ENCODE assay signal across 8 mouse cellular contexts in the genomic region with DNA sequence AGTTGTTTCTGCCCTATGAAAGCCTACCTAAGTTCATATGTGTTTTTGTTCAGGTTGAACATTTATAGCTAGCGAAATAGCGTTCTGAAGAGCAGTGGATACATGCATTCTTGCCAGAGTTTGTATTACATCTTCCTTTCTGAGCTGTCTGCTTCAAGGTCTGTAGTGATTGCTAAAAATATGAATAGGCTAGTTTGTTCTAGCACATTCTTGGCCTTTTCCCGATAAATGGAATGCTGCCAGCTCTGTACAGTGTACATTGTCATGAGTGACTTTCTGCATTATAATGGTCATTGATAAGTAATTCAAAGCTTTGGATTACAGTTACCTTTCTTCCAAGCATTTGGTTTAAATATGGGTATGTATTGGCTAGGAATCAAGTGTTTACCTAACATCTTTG. TPM values are rescaled to one million over a fixed set of nuclear protein-coding genes. Genes with fewer than 3 reads are reported as not detected.
DNase-seq lines count a peak whose midpoint lies in the region; ATAC-seq and TF ChIP-seq lines count a peak whose summit lies in the region.

No protein-coding gene starts in this region.

- peak overlapping the region; percentile 97 for H3K4me3 ChIP-seq in layer of hippocampus, adult 2 months
- H3K4me3 ChIP-seq in embryonic facial prominence, embryonic 10.5 days: peak overlapping the region; percentile 75
- H3K4me3 ChIP-seq in hindbrain, embryonic 16.5 days (ENCODE audit: low read length): peak overlapping the region; percentile 66
- H3K4me3 ChIP-seq in midbrain, postnatal 0 days (ENCODE audit: low read depth, low read length): peak overlapping the region; percentile 82

- peak overlapping the region; percentile 91 for H3K4me2 ChIP-seq in hindbrain, embryonic 16.5 days (ENCODE audit: low read length)
- H3K4me2 ChIP-seq in midbrain, postnatal 0 days (ENCODE audit: low read depth, low read length, poor library complexity, severe bottlenecking): peak overlapping the region; percentile 94

- peaks cover 28% of the 10 kb centered on the region for H3K27me3 ChIP-seq in embryonic facial prominence, embryonic 10.5 days (replicated peaks; ENCODE audit: low read depth, poor library complexity, severe bottlenecking)
- no peaks in the 10 kb centered on the region for H3K27me3 ChIP-seq in hindbrain, embryonic 16.5 days (replicated peaks; ENCODE audit: control insufficient read depth, insufficient read depth, low read length)
- no peaks in the 10 kb centered on the region for H3K27me3 ChIP-seq in midbrain, postnatal 0 days (ENCODE audit: insufficient read depth, low read length)

- no peak for DNase-seq in layer of hippocampus, adult 2 months (ENCODE audit: low spot score in 2 of 2)
- DNase-seq in layer of hippocampus, postnatal 36 days: no peak
- DNase-seq in embryonic facial prominence, embryonic 10.5 days (ENCODE audit: low spot score): no peak
- no peak for DNase-seq in midbrain, postnatal 0 days (ENCODE audit: low spot score)
- no peak for DNase-seq in layer of hippocampus, adult 9-10 months (ENCODE audit: low spot score)
- DNase-seq in frontal cortex, postnatal 10 days (ENCODE audit: low spot score in 2 of 2): no peak
- DNase-seq in urinary bladder, postnatal 14 days (ENCODE audit: low spot score): no peak

- H3K27ac ChIP-seq in layer of hippocampus, adult 2 months: no peak overlapping the region; the same call in 1 of the 2 replicates
- no peak overlapping the region for H3K27ac ChIP-seq in embryonic facial prominence, embryonic 10.5 days (replicated peaks)
- no peak overlapping the region for H3K27ac ChIP-seq in hindbrain, embryonic 16.5 days (ENCODE audit: low read depth, low read length)
- H3K27ac ChIP-seq in midbrain, postnatal 0 days (ENCODE audit: low read depth, low read length): no peak overlapping the region

- H3K9ac ChIP-seq in hindbrain, embryonic 16.5 days (ENCODE audit: low read depth, low read length): peak overlapping the region; percentile 62; the same call in 1 of the 2 replicates
- H3K9ac ChIP-seq in midbrain, postnatal 0 days (replicated peaks; ENCODE audit: low read length, poor library complexity, severe bottlenecking): peak overlapping the region; percentile 42

- peaks cover 8% of the 10 kb centered on the region; the same call in 1 of the 2 replicates for H3K9me3 ChIP-seq in embryonic facial prominence, embryonic 10.5 days
- H3K9me3 ChIP-seq in hindbrain, embryonic 16.5 days (ENCODE audit: control insufficient read depth, low read length): no peaks in the 10 kb centered on the region
- no peaks in the 10 kb centered on the region for H3K9me3 ChIP-seq in midbrain, postnatal 0 days (ENCODE audit: low read length)

- WGBS in embryonic facial prominence, embryonic 10.5 days: 12% methylated on average over 3 of the region's 3 CpGs
- WGBS in hindbrain, embryonic 16.5 days: 2% methylated on average over 3 of the region's 3 CpGs
- WGBS in midbrain, postnatal 0 days: 4% methylated on average over 3 of the region's 3 CpGs

- TF ChIP-seq CTCF in layer of hippocampus, adult 2 months (conservative IDR thresholded peaks at IDR 0.05): no peak
- TF ChIP-seq CTCF in midbrain, postnatal 0 days (IDR thresholded peaks at IDR 0.05): no peak

- peaks cover 42% of the 10 kb centered on the region for H3K36me3 ChIP-seq in embryonic facial prominence, embryonic 10.5 days (replicated peaks)
- peaks cover 12% of the 10 kb centered on the region for H3K36me3 ChIP-seq in hindbrain, embryonic 16.5 days (ENCODE audit: control insufficient read depth, insufficient read depth, low read length)
- H3K36me3 ChIP-seq in midbrain, postnatal 0 days (ENCODE audit: insufficient read depth, low read length): peaks cover 8% of the 10 kb centered on the region; the same call in 1 of the 2 replicates

- peaks cover 12% of the 10 kb centered on the region for H3K4me1 ChIP-seq in embryonic facial prominence, embryonic 10.5 days
- H3K4me1 ChIP-seq in hindbrain, embryonic 16.5 days (ENCODE audit: control insufficient read depth, insufficient read depth, low read depth, low read length): peaks cover 7% of the 10 kb centered on the region
- no peaks in the 10 kb centered on the region for H3K4me1 ChIP-seq in midbrain, postnatal 0 days (ENCODE audit: insufficient read depth, low read length)

- ATAC-seq in hindbrain, embryonic 16.5 days: no peak
- ATAC-seq in midbrain, postnatal 0 days (ENCODE audit: low FRiP score): no peak

RNA-seq across cellular contexts. Expression of gene Alg11, which starts 0.6 kb away (rescaled TPM):
- total RNA-seq in layer of hippocampus, adult 2 months (2021): 10 to 100 TPM; 34.7 to 42.0 TPM
- total RNA-seq in layer of hippocampus, postnatal 36 days (2021): 10 to 100 TPM; 37.6 to 42.8 TPM
- 41.7 and 45.1 TPM in 2 replicates for polyA plus RNA-seq in embryonic facial prominence, embryonic 10.5 days (2016; fragmentation: Nextera tagmentation; extraction: Ambion mirVana)
- polyA plus RNA-seq in hindbrain, embryonic 16.5 days (2015; fragmentation: Nextera tagmentation; extraction: Ambion mirVana): 40.9 and 42.4 TPM in 2 replicates
- 39.1 and 44.6 TPM in 2 replicates for total RNA-seq in midbrain, postnatal 0 days (2014; rRNA removed)
- 38.8 and 40.7 TPM in 2 replicates for polyA plus RNA-seq in midbrain, postnatal 0 days (2015; fragmentation: Nextera tagmentation; extraction: Ambion mirVana)

RNA-seq across cellular contexts. Expression of gene Atp7b, which starts 1.0 kb away (rescaled TPM):
- 1 to 10 TPM; 2.3 to 2.4 TPM for total RNA-seq in layer of hippocampus, adult 2 months (2021)
- 1 to 10 TPM; 1.9 to 2.1 TPM for total RNA-seq in layer of hippocampus, postnatal 36 days (2021)
- polyA plus RNA-seq in embryonic facial prominence, embryonic 10.5 days (2016; fragmentation: Nextera tagmentation; extraction: Ambion mirVana): 1.9 and 2.1 TPM in 2 replicates
- polyA plus RNA-seq in hindbrain, embryonic 16.5 days (2015; fragmentation: Nextera tagmentation; extraction: Ambion mirVana): 1.8 and 1.9 TPM in 2 replicates
- total RNA-seq in midbrain, postnatal 0 days (2014; rRNA removed): 3.3 and 5.4 TPM in 2 replicates
- 1.6 TPM in 2 replicates for polyA plus RNA-seq in midbrain, postnatal 0 days (2015; fragmentation: Nextera tagmentation; extraction: Ambion mirVana)
